Mouse (Mus musculus): Measurements from ENCODE around the gene Megf9. TPM values are rescaled to one million over a fixed set of nuclear protein-coding genes. Genes with fewer than 3 reads are reported as not detected.

The Megf9 gene
- polyA plus RNA-seq, 1 experiment, result 31.9 TPM

- WGBS, result 80% methylated on average over 2 of the region's 2 CpGs
- DNase-seq, result no peak
- Histone ChIP-seq H3K27ac (ENCODE audit: insufficient read depth, low read length) (no peak overlapping the region), H3K27me3 (ENCODE audit: control insufficient read depth, insufficient read depth, low read length) (no peaks in the 10 kb centered on the region), H3K4me3 (replicated peaks; ENCODE audit: insufficient read depth, low read depth, low read length) (no peak overlapping the region), H3K4me1 (ENCODE audit: control insufficient read depth, insufficient read depth, low read length) (peaks cover 3% of the 10 kb centered on the region; the same call in 1 of the 2 replicates)
- no peak for TF ChIP-seq CTCF (IDR thresholded peaks at IDR 0.05; ENCODE audit: borderline replicate concordance, insufficient read depth, low read depth, low read length)
- TF ChIP-seq POLR2A (IDR thresholded peaks at IDR 0.05; ENCODE audit: borderline replicate concordance, insufficient read depth, low read length), result no peak
These were observed 71.5 kb downstream of the Megf9 start for GRCm38 (mm10) chr4:70463302-70463701.

GRCm38 (mm10) chr4:70461416-70461815, 73.4 kb downstream of the Megf9 start:
- H3K4me1 ChIP-seq (ENCODE audit: control insufficient read depth, insufficient read depth, low read length), result peaks cover 3% of the 10 kb centered on the region; the same call in 1 of the 2 replicates
- no peak overlapping the region for H3K4me3 ChIP-seq (replicated peaks; ENCODE audit: insufficient read depth, low read depth, low read length)
- H3K27ac ChIP-seq (ENCODE audit: insufficient read depth, low read length), result no peak overlapping the region
- H3K27me3 ChIP-seq (ENCODE audit: control insufficient read depth, insufficient read depth, low read length), result no peaks in the 10 kb centered on the region
- TF ChIP-seq CTCF (IDR thresholded peaks at IDR 0.05; ENCODE audit: borderline replicate concordance, insufficient read depth, low read depth, low read length), result no peak
- no peak for TF ChIP-seq POLR2A (IDR thresholded peaks at IDR 0.05; ENCODE audit: borderline replicate concordance, insufficient read depth, low read length)
- DNase-seq, result peak in 1 of 2 experiments; percentile 37

GRCm38 (mm10) chr4:70452161-70452560, 82.6 kb downstream of the Megf9 start:
- 64% methylated on average over 3 of the region's 3 CpGs for WGBS
- TF ChIP-seq CTCF (IDR thresholded peaks at IDR 0.05; ENCODE audit: borderline replicate concordance, insufficient read depth, low read depth, low read length) (no peak), POLR2A (IDR thresholded peaks at IDR 0.05; ENCODE audit: borderline replicate concordance, insufficient read depth, low read length) (no peak)
- H3K4me3 ChIP-seq (replicated peaks; ENCODE audit: insufficient read depth, low read depth, low read length), result no peak overlapping the region
- no peaks in the 10 kb centered on the region for H3K27me3 ChIP-seq (ENCODE audit: control insufficient read depth, insufficient read depth, low read length)
- H3K27ac ChIP-seq (ENCODE audit: insufficient read depth, low read length), result no peak overlapping the region
- DNase-seq, result no peak
- no peaks in the 10 kb centered on the region for H3K4me1 ChIP-seq (ENCODE audit: control insufficient read depth, insufficient read depth, low read length)

- no peaks in the 10 kb centered on the region for H3K4me1 ChIP-seq (ENCODE audit: control insufficient read depth, insufficient read depth, low read length)
- no peaks in the 10 kb centered on the region for H3K27me3 ChIP-seq (ENCODE audit: control insufficient read depth, insufficient read depth, low read length)
- peak; percentile 45 to 46 for DNase-seq
- H3K27ac ChIP-seq (ENCODE audit: insufficient read depth, low read length), result no peak overlapping the region
- TF ChIP-seq POLR2A (IDR thresholded peaks at IDR 0.05; ENCODE audit: borderline replicate concordance, insufficient read depth, low read length) (no peak), CTCF (IDR thresholded peaks at IDR 0.05; ENCODE audit: borderline replicate concordance, insufficient read depth, low read depth, low read length) (peak; percentile 44; the same call in 1 of the 2 replicates)
- 0% methylated on average over 2 of the region's 2 CpGs for WGBS
- no peak overlapping the region for H3K4me3 ChIP-seq (replicated peaks; ENCODE audit: insufficient read depth, low read depth, low read length)
These were observed 83.0 kb downstream of the Megf9 start for GRCm38 (mm10) chr4:70451750-70452149.

- Histone ChIP-seq H3K4me3 (replicated peaks; ENCODE audit: insufficient read depth, low read depth, low read length) (no peak overlapping the region), H3K4me1 (ENCODE audit: control insufficient read depth, insufficient read depth, low read length) (no peaks in the 10 kb centered on the region), H3K27me3 (ENCODE audit: control insufficient read depth, insufficient read depth, low read length) (no peaks in the 10 kb centered on the region), H3K27ac (ENCODE audit: insufficient read depth, low read length) (no peak overlapping the region)
- 94% methylated on average over 1 of the region's 1 CpGs for WGBS
- no peak for DNase-seq
- TF ChIP-seq POLR2A (IDR thresholded peaks at IDR 0.05; ENCODE audit: borderline replicate concordance, insufficient read depth, low read length), result no peak
- peak; percentile 13; the same call in 1 of the 2 replicates for TF ChIP-seq CTCF (IDR thresholded peaks at IDR 0.05; ENCODE audit: borderline replicate concordance, insufficient read depth, low read depth, low read length)
These were observed 85.1 kb downstream of the Megf9 start for GRCm38 (mm10) chr4:70449668-70450067.

- 89% methylated on average over 3 of the region's 3 CpGs for WGBS
- Histone ChIP-seq H3K4me3 (replicated peaks; ENCODE audit: insufficient read depth, low read depth, low read length) (no peak overlapping the region), H3K4me1 (ENCODE audit: control insufficient read depth, insufficient read depth, low read length) (no peaks in the 10 kb centered on the region), H3K27me3 (ENCODE audit: control insufficient read depth, insufficient read depth, low read length) (no peaks in the 10 kb centered on the region), H3K27ac (ENCODE audit: insufficient read depth, low read length) (no peak overlapping the region)
- TF ChIP-seq POLR2A (IDR thresholded peaks at IDR 0.05; ENCODE audit: borderline replicate concordance, insufficient read depth, low read length) (no peak), CTCF (IDR thresholded peaks at IDR 0.05; ENCODE audit: borderline replicate concordance, insufficient read depth, low read depth, low read length) (no peak)
- no peak for DNase-seq
These were observed 88.0 kb downstream of the Megf9 start for GRCm38 (mm10) chr4:70446774-70447173.

GRCm38 (mm10) chr4:70420202-70420601, 114.6 kb downstream of the Megf9 start:
- 63% methylated on average over 2 of the region's 2 CpGs for WGBS
- H3K4me1 ChIP-seq (ENCODE audit: control insufficient read depth, insufficient read depth, low read length), result no peaks in the 10 kb centered on the region
- H3K27me3 ChIP-seq (ENCODE audit: control insufficient read depth, insufficient read depth, low read length), result no peaks in the 10 kb centered on the region
- H3K27ac ChIP-seq (ENCODE audit: insufficient read depth, low read length), result no peak overlapping the region
- no peak for DNase-seq
- TF ChIP-seq CTCF (IDR thresholded peaks at IDR 0.05; ENCODE audit: borderline replicate concordance, insufficient read depth, low read depth, low read length), result no peak
- no peak for TF ChIP-seq POLR2A (IDR thresholded peaks at IDR 0.05; ENCODE audit: borderline replicate concordance, insufficient read depth, low read length)
- H3K4me3 ChIP-seq (replicated peaks; ENCODE audit: insufficient read depth, low read depth, low read length), result no peak overlapping the region

- H3K4me1 ChIP-seq (ENCODE audit: control insufficient read depth, insufficient read depth, low read length), result peaks cover 3% of the 10 kb centered on the region; the same call in 1 of the 2 replicates
- WGBS, result 16% methylated on average over 2 of the region's 2 CpGs
- H3K27me3 ChIP-seq (ENCODE audit: control insufficient read depth, insufficient read depth, low read length), result no peaks in the 10 kb centered on the region
- DNase-seq, result peak in 1 of 2 experiments; percentile 53
- H3K4me3 ChIP-seq (replicated peaks; ENCODE audit: insufficient read depth, low read depth, low read length), result no peak overlapping the region
- TF ChIP-seq CTCF (IDR thresholded peaks at IDR 0.05; ENCODE audit: borderline replicate concordance, insufficient read depth, low read depth, low read length) (no peak), POLR2A (IDR thresholded peaks at IDR 0.05; ENCODE audit: borderline replicate concordance, insufficient read depth, low read length) (no peak)
- no peak overlapping the region for H3K27ac ChIP-seq (ENCODE audit: insufficient read depth, low read length)
These were observed 122.7 kb downstream of the Megf9 start for GRCm38 (mm10) chr4:70412126-70412525.
